Mouse (Mus musculus) testis, adult 2 months (tissue): ENCODE results near the gene Slc25a33.

Experiments used
- CTCF ChIP-seq: fragments of 200-500 bp; IDR thresholded peaks from 2 replicates; pipeline ENCODE4 v1.5.1; 2012; ENCODE audit warnings: low read depth, mild to moderate bottlenecking, inconsistent platforms, low read length, moderate library complexity; ENCODE audit not compliant: control insufficient read depth, insufficient read depth, insufficient replicate concordance
- POLR2A ChIP-seq: fragments of 200-500 bp; IDR thresholded peaks from 2 replicates; pipeline ENCODE4 v1.6.1; 2012; ENCODE audit warnings: low read depth, mild to moderate bottlenecking, inconsistent platforms, low read length, moderate library complexity; ENCODE audit not compliant: control insufficient read depth

DNA sequence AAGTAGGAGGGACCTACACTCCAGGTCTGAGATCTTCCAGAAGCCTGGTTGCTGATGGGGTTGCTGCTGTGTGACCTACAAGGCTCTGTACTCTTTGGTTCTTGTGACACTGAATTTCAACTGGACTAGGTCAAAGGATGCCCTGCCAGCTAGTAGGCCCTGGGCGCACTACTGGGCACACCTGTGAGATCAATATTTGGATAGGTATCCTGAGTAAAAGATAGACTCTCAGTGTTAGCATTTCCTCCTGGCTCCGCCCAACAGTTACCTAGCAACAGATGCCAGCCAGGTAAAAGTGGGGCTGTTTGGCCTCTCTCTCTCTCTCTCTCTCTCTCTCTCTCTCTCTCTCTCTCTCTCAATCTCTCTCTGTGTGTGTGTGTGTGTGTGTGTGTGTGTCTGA, 16.9 kb upstream of the Slc25a33 start:
- no peak for TF ChIP-seq CTCF
- no peak for TF ChIP-seq POLR2A
